Mouse (Mus musculus) embryonic stem cell, embryonic (primary cell): ENCODE data around the gene Adra1d.

Source experiments
- CTCF ChIA-PET, 4 experiments: fragments of 300-600 bp in 2 of 4; fragments of 350-600 bp in 2 of 4; sonication (Branson Sonifier 250); formaldehyde crosslinking; loops; one replicate each; lab custom pipeline; 2022; ENCODE audit warnings: inconsistent platforms in 2 of 4; lab: Charles Lee
- POLR2A ChIA-PET, 4 experiments: fragments of 300-600 bp in 2 of 4; fragments of 350-600 bp in 2 of 4; sonication (Branson Sonifier 250); formaldehyde crosslinking; loops; one replicate each; lab custom pipeline; 2022; ENCODE audit warnings: antibody characterized with exemption in 4 of 4, inconsistent platforms in 1 of 4; lab: Charles Lee

Adra1d gene

GRCm38 (mm10) chr2:131546308-131546700, 15.8 kb downstream of the Adra1d start:
- POLR2A ChIA-PET, result interaction anchor here in 2 of 4 experiments (0.7 to 1.9 kb wide), 6 partner anchors 10 to 450 kb away, joined by 3 to 5 read pairs (median 4); no protein-coding TSS in a partner anchor
- CTCF ChIA-PET, result interaction anchor here (0.6 to 4.2 kb wide), 56 partner anchors 10 to 490 kb away, joined by 3 to 67 read pairs (median 7); partner anchors contain the start of genes Adra1d (in 1 of the 4), Cdc25b (in 1 of the 4), Prn (in 1 of the 4) and Prnp (in 1 of the 4)

GRCm38 (mm10) chr2:131545386-131546307, 16.4 kb downstream of the Adra1d start:
- ChIA-PET POLR2A (interaction anchor here (0.7 to 1.9 kb wide), 15 partner anchors 11 to 590 kb away, joined by 3 to 5 read pairs (median 4); partner anchors contain the start of genes Prn (in 1 of the 4), Prnp (in 1 of the 4) and Rnf24 (in 1 of the 4)), CTCF (interaction anchor here (0.5 to 4.2 kb wide), 124 partner anchors 8 to 1379 kb away, joined by 3 to 67 read pairs (median 4); partner anchors contain the start of genes Adra1d (in 1 of the 4), Cdc25b (in 1 of the 4), Itpa (in 1 of the 4) and Pank2 (in 1 of the 4))

- POLR2A ChIA-PET, result interaction anchor here in 2 of 4 experiments (0.5 to 1.4 kb wide), 2 partner anchors 13 to 103 kb away, joined by 3 to 5 read pairs; no protein-coding TSS in a partner anchor
- CTCF ChIA-PET, result interaction anchor here (0.5 to 2.5 kb wide), 31 partner anchors 8 to 1338 kb away, joined by 3 to 23 read pairs (median 5); no protein-coding TSS in a partner anchor
These were observed 19.6 kb downstream of the Adra1d start for GRCm38 (mm10) chr2:131542531-131542930.

- POLR2A ChIA-PET, result interaction anchor here in 2 of 4 experiments (1.3 to 1.4 kb wide), 2 partner anchors 11 to 12 kb away, joined by 3 read pairs; no protein-coding TSS in a partner anchor
- CTCF ChIA-PET, result interaction anchor here (0.5 to 3.4 kb wide), 11 partner anchors 7 to 303 kb away, joined by 3 to 23 read pairs (median 4); no protein-coding TSS in a partner anchor
These were observed 20.4 kb downstream of the Adra1d start for GRCm38 (mm10) chr2:131541686-131542085.

DNA sequence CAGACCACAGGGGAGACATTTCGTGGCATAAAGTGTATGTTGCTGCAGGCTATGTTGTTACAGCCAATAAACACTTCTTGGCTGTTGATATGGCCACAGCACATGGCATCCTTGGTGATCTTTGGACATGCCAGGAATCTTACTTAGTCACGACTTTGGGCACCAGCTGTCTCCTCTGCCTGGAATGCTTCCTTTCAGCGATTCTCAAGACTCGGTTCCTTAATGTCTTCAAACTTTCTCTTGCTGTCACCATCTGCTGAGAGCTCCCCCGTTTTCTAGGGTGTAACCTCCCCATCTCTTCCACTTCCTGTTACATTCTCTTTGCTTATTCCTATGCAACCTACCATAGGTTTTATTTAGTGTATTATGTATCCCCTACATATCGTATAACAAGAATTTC, 22.3 kb downstream of the Adra1d start:
- POLR2A ChIA-PET, result interaction anchor here in 1 of 4 experiments (0.6 kb wide), 1 partner anchor 186 kb away, joined by 6 read pairs; no protein-coding TSS in a partner anchor
- CTCF ChIA-PET, result interaction anchor here in 2 of 4 experiments (1.9 to 3.4 kb wide), 2 partner anchors 9 kb away, joined by 6 to 17 read pairs; no protein-coding TSS in a partner anchor

GRCm38 (mm10) chr2:131538341-131538740, 23.7 kb downstream of the Adra1d start:
- ChIA-PET CTCF (interaction anchor here in 3 of 4 experiments (0.5 to 3.4 kb wide), 5 partner anchors 8 to 276 kb away, joined by 3 to 17 read pairs (median 3); no protein-coding TSS in a partner anchor), POLR2A (interaction anchor here in 1 of 4 experiments (0.6 kb wide), 1 partner anchor 195 kb away, joined by 3 read pairs; no protein-coding TSS in a partner anchor)

DNA sequence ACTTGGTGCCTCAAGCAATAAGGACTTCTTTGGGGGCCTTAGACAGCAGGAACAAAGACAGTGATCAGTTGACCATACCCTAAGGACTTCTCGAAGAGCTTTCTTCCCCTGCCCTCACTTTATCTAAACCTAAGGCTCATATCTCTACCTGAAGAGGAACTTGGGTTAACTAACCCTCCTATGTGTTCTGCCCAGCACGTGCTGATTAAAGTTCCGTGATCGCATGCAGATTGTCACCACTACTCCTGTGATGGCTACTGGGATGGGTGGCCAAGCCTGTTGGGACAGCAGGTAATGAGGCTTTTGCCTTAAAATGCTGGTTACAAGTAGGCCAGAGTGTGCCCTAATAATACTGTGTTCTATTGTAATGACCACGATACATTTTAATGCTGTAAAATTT, 26.9 kb downstream of the Adra1d start:
- ChIA-PET POLR2A (no interaction called here), CTCF (interaction anchor here in 3 of 4 experiments (1.0 to 3.2 kb wide), 3 partner anchors 10 to 11 kb away, joined by 3 to 21 read pairs (median 5); no protein-coding TSS in a partner anchor)

DNA sequence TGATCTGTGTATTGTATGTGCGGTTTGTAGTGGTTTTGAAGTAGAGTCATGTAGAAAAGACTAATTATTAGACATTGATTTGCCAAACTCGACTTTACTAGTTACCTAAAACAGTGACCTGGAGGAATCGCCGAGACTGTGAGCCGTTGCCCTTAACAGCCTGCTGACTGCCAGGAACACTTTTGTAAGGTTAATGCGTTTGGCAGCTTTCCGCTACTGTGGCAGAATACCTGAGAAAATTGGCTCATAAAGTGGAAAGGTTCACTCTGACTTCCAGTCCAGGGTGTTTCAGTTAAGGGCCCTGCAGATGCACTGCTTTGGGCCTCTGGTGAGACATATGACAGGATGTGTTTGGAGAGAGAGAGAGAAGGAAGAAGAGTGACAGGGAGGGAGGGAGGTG, 30.8 kb downstream of the Adra1d start:
- ChIA-PET POLR2A (interaction anchor here in 2 of 4 experiments (0.8 to 2.0 kb wide), 5 partner anchors 10 to 494 kb away, joined by 3 to 8 read pairs (median 5); no protein-coding TSS in a partner anchor), CTCF (interaction anchor here (0.7 to 2.9 kb wide), 48 partner anchors 8 to 865 kb away, joined by 3 to 59 read pairs (median 6); partner anchors contain the start of genes Cdc25b (in 1 of the 4), Rnf24 (in 1 of the 4) and Spef1 (in 1 of the 4))

GRCm38 (mm10) chr2:131530623-131531008, 31.5 kb downstream of the Adra1d start:
- ChIA-PET CTCF (interaction anchor here (0.5 to 2.9 kb wide), 90 partner anchors 8 to 866 kb away, joined by 3 to 59 read pairs (median 4); partner anchors contain the start of genes Cdc25b (in 1 of the 4), Ddrgk1 (in 1 of the 4), Rnf24 (in 1 of the 4) and Slc4a11 (in 1 of the 4)), POLR2A (interaction anchor here in 2 of 4 experiments (1.0 to 2.0 kb wide), 9 partner anchors 10 to 268 kb away, joined by 3 to 8 read pairs (median 3); partner anchors contain the start of genes Pank2 (in 1 of the 2) and Rnf24 (in 1 of the 2))

DNA sequence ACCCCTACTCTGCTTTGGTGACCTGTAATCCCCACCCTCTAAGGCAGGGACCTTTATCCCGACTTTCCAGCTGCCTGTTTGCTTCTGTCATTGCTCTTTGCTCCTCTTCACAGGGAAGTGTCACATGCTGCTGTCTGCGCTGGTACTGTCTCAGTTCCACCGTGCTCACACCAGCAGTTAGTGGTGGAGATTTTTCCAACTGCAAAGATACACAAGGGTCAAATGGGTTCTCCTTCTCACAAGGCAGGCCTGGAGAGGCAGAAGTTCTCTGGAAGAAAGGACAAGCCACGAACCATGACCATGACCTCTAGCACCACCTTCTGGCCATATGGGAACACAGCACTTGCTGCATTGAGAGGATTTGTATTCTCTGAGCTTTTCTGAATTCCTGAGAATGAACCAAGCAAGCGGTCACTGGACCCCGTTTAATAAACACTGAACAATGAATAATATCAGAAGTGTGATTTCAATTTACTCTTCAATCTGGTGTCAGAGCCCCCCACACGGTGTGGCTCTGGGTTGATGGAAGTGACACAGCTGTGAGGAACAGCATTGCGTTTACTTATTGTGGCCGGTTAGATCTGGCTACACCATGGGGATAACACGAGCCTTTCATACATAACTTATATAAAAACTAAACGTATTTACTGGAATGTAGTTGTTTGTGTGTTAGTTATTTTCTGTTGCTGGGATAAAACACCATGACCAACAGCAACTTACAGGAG, 32.0 kb downstream of the Adra1d start:
- POLR2A ChIA-PET, result interaction anchor here (0.6 to 2.0 kb wide), 12 partner anchors 10 to 268 kb away, joined by 3 to 8 read pairs (median 3); partner anchors contain the start of genes Pank2 (in 1 of the 4) and Rnf24 (in 1 of the 4)

DNA sequence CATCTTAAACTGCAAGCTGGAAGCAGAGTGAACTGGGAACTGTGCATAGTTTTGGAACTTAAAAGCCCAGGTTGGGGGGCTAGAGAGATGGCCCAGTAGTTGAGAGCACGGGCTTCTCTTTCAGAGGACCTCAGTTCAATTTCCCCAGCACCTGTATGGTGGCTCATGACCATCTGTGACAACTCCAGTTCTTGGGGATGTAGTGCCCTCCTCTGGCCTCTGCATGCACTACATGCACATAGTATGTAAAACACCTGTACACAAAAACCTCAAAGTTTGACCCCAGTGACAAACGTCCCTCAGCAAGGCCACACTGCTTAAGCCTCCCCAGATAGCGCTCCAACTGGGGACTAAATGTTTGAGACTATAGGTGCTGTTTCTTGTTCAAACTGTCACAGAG, 35.0 kb downstream of the Adra1d start:
- ChIA-PET CTCF (interaction anchor here in 2 of 4 experiments (0.8 to 1.4 kb wide), 3 partner anchors 18 to 104 kb away, joined by 3 to 5 read pairs (median 4); no protein-coding TSS in a partner anchor), POLR2A (interaction anchor here in 1 of 4 experiments (0.7 kb wide), 1 partner anchor 17 kb away, joined by 4 read pairs; no protein-coding TSS in a partner anchor)

More for the DNA sequence above, 32.0 kb downstream of the Adra1d start:
- CTCF ChIA-PET, result interaction anchor here (0.5 to 2.9 kb wide), 90 partner anchors 9 to 866 kb away, joined by 3 to 59 read pairs (median 4); partner anchors contain the start of genes Cdc25b (in 1 of the 4), Ddrgk1 (in 1 of the 4), Rnf24 (in 1 of the 4) and Slc4a11 (in 1 of the 4)

GRCm38 (mm10) chr2:131520743-131521142, 41.3 kb downstream of the Adra1d start:
- ChIA-PET POLR2A (interaction anchor here in 3 of 4 experiments (1.1 to 1.9 kb wide), 3 partner anchors 9 to 11 kb away, joined by 3 to 17 read pairs (median 4); no protein-coding TSS in a partner anchor), CTCF (interaction anchor here (0.6 to 1.8 kb wide), 9 partner anchors 10 to 426 kb away, joined by 3 to 8 read pairs (median 4); no protein-coding TSS in a partner anchor)

DNA sequence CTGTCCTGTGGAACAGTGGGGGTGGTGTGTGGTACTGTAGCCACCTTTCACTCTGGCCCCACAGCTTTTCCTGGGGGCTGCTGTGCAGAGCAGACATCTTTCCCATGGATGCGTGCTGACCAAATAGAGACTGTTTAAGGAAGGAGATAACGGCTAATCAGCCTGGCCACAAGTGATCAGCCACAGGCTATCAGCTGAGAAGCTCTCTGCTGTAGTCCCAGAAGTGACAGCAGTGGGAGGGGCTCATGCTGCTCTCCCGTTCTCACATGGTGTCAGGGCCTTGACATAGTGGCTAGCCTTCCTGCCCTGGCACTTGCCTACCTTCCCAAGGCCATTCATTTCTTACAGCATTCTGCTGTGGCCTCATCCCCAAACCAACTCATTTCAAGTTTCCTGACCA, 43.3 kb downstream of the Adra1d start:
- CTCF ChIA-PET, result interaction anchor here in 2 of 4 experiments (1.1 to 1.3 kb wide), 2 partner anchors 12 to 26 kb away, joined by 3 read pairs; no protein-coding TSS in a partner anchor
- POLR2A ChIA-PET, result interaction anchor here in 2 of 4 experiments (0.6 to 0.7 kb wide), 2 partner anchors 8 to 60 kb away, joined by 3 read pairs; no protein-coding TSS in a partner anchor

GRCm38 (mm10) chr2:131517550-131517949, 44.5 kb downstream of the Adra1d start:
- ChIA-PET CTCF (interaction anchor here in 3 of 4 experiments (0.5 to 1.3 kb wide), 4 partner anchors 10 to 373 kb away, joined by 3 to 5 read pairs (median 3); no protein-coding TSS in a partner anchor), POLR2A (interaction anchor here in 1 of 4 experiments (0.6 to 0.7 kb wide), 2 partner anchors 731 to 810 kb away, joined by 3 read pairs; no protein-coding TSS in a partner anchor)

GRCm38 (mm10) chr2:131514055-131514621, 47.9 kb downstream of the Adra1d start:
- ChIA-PET CTCF (interaction anchor here (0.5 to 2.4 kb wide), 7 partner anchors 9 to 1351 kb away, joined by 3 to 8 read pairs (median 4); no protein-coding TSS in a partner anchor), POLR2A (interaction anchor here (0.6 to 1.9 kb wide), 7 partner anchors 9 to 1236 kb away, joined by 3 to 10 read pairs (median 4); no protein-coding TSS in a partner anchor)
